ENCODE assay signal across 9 mouse cellular contexts in genomic region chr14:25185959-25186771, GRCm38 (mm10).
DNase-seq lines count a peak whose midpoint lies in the region; ATAC-seq and TF ChIP-seq lines count a peak whose summit lies in the region.
"Had no signal": no experiment of that assay in that cellular context is flagged by ENCODE, and none has a peak within 500 bp of the region (broad histone marks: within the 10 kb centered on the region; RNA-seq: fewer than 3 reads in every experiment).

No protein-coding gene starts in this region.

- WGBS in lung, embryonic 14.5 days = 38% methylated on average over 14 of the region's 14 CpGs
- 25% methylated on average over 14 of the region's 14 CpGs for WGBS in embryonic facial prominence, embryonic 15.5 days
- WGBS in midbrain, embryonic 11.5 days = 52% methylated on average over 14 of the region's 14 CpGs

- H3K27ac ChIP-seq in lung, embryonic 14.5 days (ENCODE audit: low read depth) = no peak overlapping the region
- H3K27ac ChIP-seq in embryonic facial prominence, embryonic 15.5 days (replicated peaks) = peak overlapping the region; percentile 79
- H3K27ac ChIP-seq in layer of hippocampus, adult 2 months = peak overlapping the region; percentile 87
- H3K27ac ChIP-seq in midbrain, embryonic 11.5 days (ENCODE audit: low read depth, low read length) = peak overlapping the region; percentile 30; the same call in 1 of the 2 replicates
- H3K27ac ChIP-seq: neural tube, embryonic 12.5 days had no signal

- H3K9ac ChIP-seq in lung, embryonic 14.5 days = no peak overlapping the region
- H3K9ac ChIP-seq in embryonic facial prominence, embryonic 15.5 days = no peak overlapping the region
- H3K9ac ChIP-seq in midbrain, embryonic 11.5 days (ENCODE audit: low read length) = peak overlapping the region; percentile 38
- H3K9ac ChIP-seq: neural tube, embryonic 12.5 days had no signal

- H3K4me3 ChIP-seq in lung, embryonic 14.5 days (ENCODE audit: low read depth, low read length) = no peak overlapping the region
- no peak overlapping the region for H3K4me3 ChIP-seq in embryonic facial prominence, embryonic 15.5 days (replicated peaks)
- H3K4me3 ChIP-seq in layer of hippocampus, adult 2 months = no peak overlapping the region
- no peak overlapping the region for H3K4me3 ChIP-seq in midbrain, embryonic 11.5 days (ENCODE audit: low read depth, low read length)
- H3K4me3 ChIP-seq: neural tube, embryonic 12.5 days had no signal

- peaks cover 7% of the 10 kb centered on the region for H3K4me1 ChIP-seq in lung, embryonic 14.5 days (ENCODE audit: insufficient read depth)
- peaks cover 29% of the 10 kb centered on the region for H3K4me1 ChIP-seq in embryonic facial prominence, embryonic 15.5 days
- peaks cover 15% of the 10 kb centered on the region for H3K4me1 ChIP-seq in midbrain, embryonic 11.5 days (ENCODE audit: control insufficient read depth, insufficient read depth, low read length)

- DNase-seq in lung, embryonic 14.5 days = peak; percentile 46
- no peak for DNase-seq in lung, postnatal 14 days
- peak; percentile 38 to 55 for DNase-seq in heart, postnatal 10 days
- DNase-seq in layer of hippocampus, adult 2 months (ENCODE audit: low spot score in 2 of 2) = peak; percentile 21 to 44
- DNase-seq in midbrain, embryonic 11.5 days (ENCODE audit: low spot score, missing footprints) = peak; percentile 89
- DNase-seq in telencephalon, adult 2 months (ENCODE audit: low read depth, low spot score) = peak; percentile 50
- DNase-seq in thymus, adult 18-20 months = no peak

- no peaks in the 10 kb centered on the region for H3K27me3 ChIP-seq in lung, embryonic 14.5 days (ENCODE audit: insufficient read depth, low read length)
- H3K27me3 ChIP-seq in embryonic facial prominence, embryonic 15.5 days = 0 out of 2 replicates have a peak, but pooled peaks cover 3% of the 10 kb centered on the region
- H3K27me3 ChIP-seq in midbrain, embryonic 11.5 days (ENCODE audit: control insufficient read depth, insufficient read depth, low read length) = no peaks in the 10 kb centered on the region
- H3K27me3 ChIP-seq: neural tube, embryonic 12.5 days had no signal

- intact Hi-C loops in heart, postnatal 10 days (cut with DNase I) = no loop called here

- no peak overlapping the region for H3K4me2 ChIP-seq in lung, embryonic 14.5 days
- H3K4me2 ChIP-seq in embryonic facial prominence, embryonic 15.5 days (replicated peaks) = no peak overlapping the region
- H3K4me2 ChIP-seq in midbrain, embryonic 11.5 days = no peak overlapping the region
- H3K4me2 ChIP-seq: neural tube, embryonic 12.5 days had no signal

- no peaks in the 10 kb centered on the region for H3K36me3 ChIP-seq in lung, embryonic 14.5 days (ENCODE audit: insufficient read depth)
- no peaks in the 10 kb centered on the region for H3K36me3 ChIP-seq in embryonic facial prominence, embryonic 15.5 days
- no peaks in the 10 kb centered on the region for H3K36me3 ChIP-seq in midbrain, embryonic 11.5 days (ENCODE audit: control insufficient read depth, insufficient read depth, low read length)
- H3K36me3 ChIP-seq: neural tube, embryonic 12.5 days had no signal

- H3K9me3 ChIP-seq in lung, embryonic 14.5 days (ENCODE audit: low read depth, low read length) = no peaks in the 10 kb centered on the region
- H3K9me3 ChIP-seq in embryonic facial prominence, embryonic 15.5 days (replicated peaks) = no peaks in the 10 kb centered on the region
- no peaks in the 10 kb centered on the region for H3K9me3 ChIP-seq in midbrain, embryonic 11.5 days (ENCODE audit: control insufficient read depth, low read length)
- H3K9me3 ChIP-seq: neural tube, embryonic 12.5 days had no signal

- TF ChIP-seq CTCF in lung, embryonic 14.5 days (IDR thresholded peaks at IDR 0.05; ENCODE audit: low read depth) = no peak
- TF ChIP-seq CTCF in layer of hippocampus, adult 2 months (conservative IDR thresholded peaks at IDR 0.05) = no peak

- ATAC-seq in lung, embryonic 14.5 days (ENCODE audit: insufficient read depth) = peak; percentile 47; the same call in 1 of the 2 replicates
- ATAC-seq in embryonic facial prominence, embryonic 15.5 days (ENCODE audit: insufficient number of reproducible peaks, low FRiP score, low TSS enrichment, low read depth) = no peak
- 0 out of 2 replicates have a peak, but pooled peaks have one; percentile 42 for ATAC-seq in midbrain, embryonic 11.5 days (ENCODE audit: low FRiP score)

Comparison
In these comparisons a context has a peak if more than half of its experiments do, and no peak if none do; other contexts are left out.
1. DNase-seq: peak in lung, embryonic 14.5 days (single experiment), heart, postnatal 10 days (2 of 2), layer of hippocampus, adult 2 months (2 of 2), midbrain, embryonic 11.5 days (single experiment) and telencephalon, adult 2 months (single experiment); none in lung, postnatal 14 days (single experiment) and thymus, adult 18-20 months (0 of 2).